Mouse (Mus musculus) neural tube, embryonic 13.5 days (tissue): ENCODE measurements around the gene Fxr2. TPM values are rescaled to one million over a fixed set of nuclear protein-coding genes. Genes with fewer than 3 reads are reported as not detected.
"Not testable (repeated sequence)": the region's sequence is repeated elsewhere in the genome, so short reads cannot be mapped to it uniquely, and the experiment has no call there.

Experiments
- ATAC-seq: fragments of 200-750 bp; cut with Nextera tagmentation; 2 replicates; pipeline ENCODE4 v1.8.0; 2017; ENCODE audit warnings: low read depth, mild to moderate bottlenecking, moderate TSS enrichment, moderate library complexity
- H3K27ac ChIP-seq: fragments of 300-500 bp; sonication (generic); replicated peaks from 2 replicates; pipeline ENCODE4 v1.5.1; 2015; ENCODE audit warnings: moderate library complexity, mild to moderate bottlenecking, inconsistent platforms
- H3K27me3 ChIP-seq: fragments of 300-500 bp; sonication (generic); 2 replicates; pipeline ENCODE4 v1.6.1; 2015; ENCODE audit warnings: mild to moderate bottlenecking, inconsistent platforms
- H3K36me3 ChIP-seq: fragments of 300-500 bp; sonication (generic); 2 replicates; pipeline ENCODE4 v1.6.1; 2015; ENCODE audit warnings: mild to moderate bottlenecking, inconsistent platforms
- H3K4me1 ChIP-seq: fragments of 300-500 bp; sonication (generic); replicated peaks from 2 replicates; pipeline ENCODE4 v1.6.1; 2015; ENCODE audit warnings: inconsistent platforms
- H3K4me2 ChIP-seq: fragments of 300-500 bp; sonication (generic); 2 replicates; pipeline ENCODE4 v1.6.1; 2015; ENCODE audit warnings: inconsistent platforms, mild to moderate bottlenecking, moderate library complexity
- H3K4me3 ChIP-seq: fragments of 300-500 bp; sonication (generic); 2 replicates; pipeline ENCODE4 v1.5.1; 2015; ENCODE audit warnings: mild to moderate bottlenecking, inconsistent platforms
- H3K9ac ChIP-seq: fragments of 300-500 bp; sonication (generic); 2 replicates; pipeline ENCODE4 v1.6.1; 2015; ENCODE audit warnings: moderate library complexity, mild to moderate bottlenecking, inconsistent platforms
- H3K9me3 ChIP-seq: fragments of 300-500 bp; sonication (generic); 2 replicates; pipeline ENCODE4 v1.6.1; 2016; ENCODE audit warnings: inconsistent platforms
- WGBS: fragments of 180-500 bp; shearing (Covaris S2); methylation state at CpG from one replicate; pipeline ENCODE4 v1.1.7; 2015; 5-methylcytosine and 5-hydroxymethylcytosine counted together
- polyA plus RNA-seq: library from polyadenylated mRNA; unstranded; fragments of >200 nt; fragmentation: Nextera tagmentation; extraction: Ambion mirVana; gene quantifications from 2 replicates; pipeline ENCODE4 v1.2.1, GENCODE M21; 2015

The Fxr2 gene
- polyA plus RNA-seq, 1 experiment from 2014 or later, result 55.1 TPM

- WGBS, result 8% methylated on average over 19 of the region's 19 CpGs
- Histone ChIP-seq H3K9me3 (no peaks in the 10 kb centered on the region), H3K36me3 (no peaks in the 10 kb centered on the region), H3K4me3 (no peak overlapping the region), H3K9ac (no peak overlapping the region), H3K4me1 (peaks cover 5% of the 10 kb centered on the region), H3K27ac (no peak overlapping the region), H3K27me3 (peaks cover 12% of the 10 kb centered on the region; the same call in 1 of the 2 replicates), H3K4me2 (peak overlapping the region; percentile 32)
- no peak for ATAC-seq
Measured at GRCm38 (mm10) chr11:69613553-69614256, 19.1 kb upstream of the Fxr2 start.

DNA sequence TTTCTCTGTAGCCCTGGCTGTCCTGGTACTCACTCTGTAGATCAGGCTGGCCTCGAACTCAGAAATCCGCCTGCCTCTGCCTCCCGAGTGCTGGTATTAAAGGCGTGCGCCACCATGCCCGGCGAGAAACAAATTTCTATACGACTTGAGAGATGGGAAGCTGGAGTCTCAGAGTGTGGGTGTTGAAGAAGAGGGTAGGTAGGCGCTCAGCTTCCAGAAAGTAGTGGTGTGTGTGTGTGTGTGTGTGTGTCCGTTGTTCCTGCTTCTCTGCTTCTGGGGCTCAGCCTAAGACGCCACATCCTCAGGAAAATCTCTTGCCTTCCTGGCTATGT lies 18.6 kb upstream of the Fxr2 start:
- H3K4me3 ChIP-seq, H3K36me3 ChIP-seq, ATAC-seq, H3K4me1 ChIP-seq, H3K4me2 ChIP-seq, H3K9me3 ChIP-seq, H3K9ac ChIP-seq, H3K27ac ChIP-seq: not testable (repeated sequence)
- H3K27me3 ChIP-seq, result peaks cover 12% of the 10 kb centered on the region; the same call in 1 of the 2 replicates
- 60% methylated on average over 11 of the region's 11 CpGs for WGBS

GRCm38 (mm10) chr11:69616781-69617180 lies 16.0 kb upstream of the Fxr2 start:
- Histone ChIP-seq H3K36me3 (no peaks in the 10 kb centered on the region), H3K27me3 (peaks cover 12% of the 10 kb centered on the region; the same call in 1 of the 2 replicates)

DNA sequence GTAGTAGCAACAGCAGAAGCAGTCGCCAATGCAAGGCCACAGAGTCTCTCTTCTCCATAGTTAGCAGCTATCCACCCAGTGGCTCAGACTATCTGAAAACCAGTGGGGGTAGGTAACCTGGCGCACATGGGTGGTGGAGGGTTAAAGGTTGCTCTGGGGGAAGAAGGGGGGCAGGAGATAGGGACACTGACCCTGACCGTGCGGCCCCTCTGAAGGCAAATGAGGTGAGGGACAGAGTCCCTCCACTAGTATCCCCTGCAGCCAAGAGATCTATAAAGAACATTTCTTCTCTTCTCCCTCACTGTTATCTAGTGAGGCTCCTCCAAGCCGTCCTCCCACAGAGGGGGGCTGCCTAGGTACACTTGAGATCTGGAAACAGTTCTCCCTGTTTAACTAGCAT lies 15.0 kb upstream of the Fxr2 start, which contains the start of gene Shbg:
TSS of gene Shbg (minus strand) at position 101 of the 400 bp plus-strand sequence.
- no peak within 1 kb of the TSS for H3K4me2 ChIP-seq
- no peak within 1 kb of the TSS for H3K27ac ChIP-seq
- H3K4me1 ChIP-seq, result peaks cover 11% of the 10 kb centered on the region
- no peaks in the 10 kb centered on the region for H3K36me3 ChIP-seq
- ATAC-seq, result no peak
- H3K9ac ChIP-seq, result peak within 1 kb of the TSS; percentile 47; the same call in 1 of the 2 replicates
- WGBS, result 76% methylated on average over 5 of the region's 5 CpGs
- H3K9me3 ChIP-seq, result no peaks in the 10 kb centered on the region
- no peak within 1 kb of the TSS for H3K4me3 ChIP-seq
- peaks cover 12% of the 10 kb centered on the region; the same call in 1 of the 2 replicates for H3K27me3 ChIP-seq

More at GRCm38 (mm10) chr11:69616781-69617180, 16.0 kb upstream of the Fxr2 start:
- Histone ChIP-seq H3K27ac (no peak overlapping the region), H3K4me3 (no peak overlapping the region), H3K9ac (peak overlapping the region; percentile 47; the same call in 1 of the 2 replicates), H3K4me2 (no peak overlapping the region), H3K9me3 (no peaks in the 10 kb centered on the region), H3K4me1 (peaks cover 5% of the 10 kb centered on the region)
- no peak for ATAC-seq
- 54% methylated on average over 10 of the region's 10 CpGs for WGBS

DNA sequence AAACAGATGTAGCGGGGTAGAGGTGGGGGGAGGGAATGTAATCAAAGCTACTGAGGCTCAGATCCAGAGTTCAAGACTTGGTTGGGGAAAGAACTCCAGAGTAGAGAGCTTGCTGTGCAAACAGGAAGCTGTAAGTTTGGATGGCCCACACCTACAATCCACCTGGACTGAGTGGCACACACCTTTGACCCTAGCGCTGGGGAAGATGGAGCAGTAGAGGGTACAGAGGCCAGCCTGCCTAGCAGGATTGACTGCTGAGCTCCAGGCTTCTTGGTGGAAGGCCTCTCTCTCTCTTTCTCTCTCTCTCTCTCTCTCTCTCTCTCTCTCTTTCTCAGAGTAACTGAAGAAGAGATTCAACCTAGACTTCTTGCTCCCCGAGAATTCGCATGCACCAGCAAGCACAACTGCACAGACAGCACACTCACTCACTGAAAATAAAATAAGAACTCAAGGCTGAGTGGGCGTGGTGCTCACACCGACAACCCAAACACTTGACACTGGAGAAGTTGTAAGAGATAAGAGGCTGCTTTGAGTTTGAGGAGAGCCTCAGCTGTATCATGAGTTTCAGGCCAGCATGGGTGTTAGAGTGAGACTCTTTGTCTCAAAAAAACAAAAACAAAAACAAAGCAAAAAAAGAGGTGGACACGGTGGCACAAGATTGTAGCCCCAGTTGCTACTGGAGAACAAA lies 12.3 kb upstream of the Fxr2 start:
- Histone ChIP-seq H3K4me2 (no peak overlapping the region), H3K9me3 (no peaks in the 10 kb centered on the region), H3K4me3 (no peak overlapping the region), H3K4me1 (peaks cover 11% of the 10 kb centered on the region), H3K36me3 (no peaks in the 10 kb centered on the region), H3K27me3 (0 out of 2 replicates have a peak, but pooled peaks cover 5% of the 10 kb centered on the region), H3K27ac (no peak overlapping the region), H3K9ac (no peak overlapping the region)
- WGBS, result 90% methylated on average over 7 of the region's 7 CpGs
- no peak for ATAC-seq

DNA sequence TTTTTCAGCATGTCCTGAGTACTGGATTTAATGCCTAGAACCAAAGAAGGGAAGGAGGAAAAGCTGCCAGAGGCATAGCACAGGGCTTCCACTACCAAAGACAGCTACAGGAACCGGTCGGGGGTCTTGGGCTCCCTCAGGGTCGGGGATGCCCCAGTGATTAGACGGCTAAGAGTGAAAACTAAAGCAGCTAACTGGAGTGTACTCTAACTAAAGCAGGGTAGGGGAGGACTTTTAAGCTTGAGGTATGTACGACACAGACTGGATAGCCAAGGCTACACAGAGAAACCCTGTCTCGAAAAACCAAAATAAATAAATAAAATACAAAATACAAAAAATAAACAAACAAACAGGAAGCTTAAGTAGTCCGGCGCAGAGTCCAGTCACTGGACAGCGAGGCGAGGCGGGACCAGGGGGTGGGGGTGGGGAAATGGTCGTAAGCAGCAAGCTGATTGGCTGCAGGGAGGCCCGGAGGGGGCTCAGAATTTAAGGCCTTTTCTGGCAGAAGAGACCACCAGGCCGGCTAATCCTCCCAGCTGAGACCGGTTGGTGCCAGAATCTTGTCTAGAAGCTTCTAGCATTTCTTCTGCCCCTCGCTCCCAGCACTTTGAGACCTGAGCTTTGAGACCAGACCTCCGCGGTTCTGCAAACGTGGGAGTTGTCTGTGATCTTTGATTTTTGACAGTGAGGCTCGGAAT lies 11.1 kb upstream of the Fxr2 start, which contains the start of gene Sat2:
TSS of gene Sat2 (plus strand) at position 454 of the 698 bp plus-strand sequence.
- no peaks in the 10 kb centered on the region for H3K9me3 ChIP-seq
- H3K4me1 ChIP-seq, result peaks cover 11% of the 10 kb centered on the region
- peak within 1 kb of the TSS; percentile 80 for H3K9ac ChIP-seq
- peak; percentile 81 for ATAC-seq
- peak within 1 kb of the TSS; percentile 82 for H3K4me2 ChIP-seq
- H3K27me3 ChIP-seq, result no peaks in the 10 kb centered on the region
- peak within 1 kb of the TSS; percentile 52 for H3K4me3 ChIP-seq
- H3K27ac ChIP-seq, result peak within 1 kb of the TSS; percentile 84
- no peaks in the 10 kb centered on the region for H3K36me3 ChIP-seq
- WGBS, result 1% methylated on average over 20 of the region's 20 CpGs

DNA sequence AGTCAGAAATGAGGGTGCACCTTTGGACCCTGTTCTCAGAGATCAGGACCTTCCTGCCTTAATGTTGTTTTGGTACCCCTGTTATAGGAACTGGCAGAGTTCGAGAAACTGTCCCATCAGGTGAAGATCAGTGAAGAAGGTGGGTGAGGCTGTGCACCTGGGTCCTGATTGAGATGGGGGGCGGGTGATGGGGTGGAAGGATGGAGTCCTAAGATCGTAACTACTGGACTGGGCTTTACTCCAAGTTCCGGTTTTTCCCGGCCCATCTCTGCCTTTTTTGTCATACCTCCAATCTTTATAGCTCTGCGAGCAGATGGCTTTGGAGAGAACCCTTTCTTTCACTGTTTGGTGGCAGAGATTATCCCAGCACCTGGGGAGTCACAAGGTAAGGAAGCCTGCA lies 10.4 kb upstream of the Fxr2 start:
- no peaks in the 10 kb centered on the region for H3K9me3 ChIP-seq
- H3K4me3 ChIP-seq, result peak overlapping the region; percentile 52
- H3K36me3 ChIP-seq, result no peaks in the 10 kb centered on the region
- peaks cover 11% of the 10 kb centered on the region for H3K4me1 ChIP-seq
- peak overlapping the region; percentile 82 for H3K4me2 ChIP-seq
- WGBS, result 36% methylated on average over 6 of the region's 6 CpGs
- H3K27ac ChIP-seq, result peak overlapping the region; percentile 84
- H3K27me3 ChIP-seq, result no peaks in the 10 kb centered on the region
- ATAC-seq, result 0 out of 2 replicates have a peak, but pooled peaks have one; percentile 28
- peak overlapping the region; percentile 80 for H3K9ac ChIP-seq

DNA sequence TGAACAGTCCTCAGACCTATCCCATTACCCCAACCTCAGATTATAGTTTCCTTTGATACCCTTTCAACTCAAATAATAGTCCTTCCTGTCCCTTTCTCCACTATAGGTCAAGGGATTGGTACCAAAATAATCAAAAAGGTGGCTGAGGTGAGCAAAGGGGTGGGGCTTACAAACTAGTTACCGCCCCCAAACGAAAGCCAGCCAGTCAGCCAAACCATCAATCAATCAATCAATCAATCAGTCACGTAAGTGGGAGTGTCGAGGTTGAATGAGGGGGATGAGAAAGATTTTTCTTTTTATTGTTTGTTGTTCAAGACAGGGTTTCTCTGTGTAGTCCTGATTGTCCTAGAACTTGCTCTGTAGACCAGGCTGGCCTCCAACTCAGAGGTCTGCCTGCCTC lies 9.8 kb upstream of the Fxr2 start:
- Histone ChIP-seq H3K27ac (no peak overlapping the region), H3K4me3 (peak overlapping the region; percentile 52), H3K4me1 (peaks cover 11% of the 10 kb centered on the region), H3K36me3 (no peaks in the 10 kb centered on the region), H3K9me3 (no peaks in the 10 kb centered on the region), H3K9ac (peak overlapping the region; percentile 80), H3K4me2 (peak overlapping the region; percentile 82), H3K27me3 (no peaks in the 10 kb centered on the region)
- ATAC-seq, result no peak
- 58% methylated on average over 4 of the region's 4 CpGs for WGBS

GRCm38 (mm10) chr11:69624339-69624738 lies 8.5 kb upstream of the Fxr2 start:
- not testable (repeated sequence) for H3K9ac ChIP-seq
- WGBS, result 88% methylated on average over 2 of the region's 2 CpGs

GRCm38 (mm10) chr11:69628286-69628685 lies 4.5 kb upstream of the Fxr2 start:
- Histone ChIP-seq H3K4me3 (no peak overlapping the region), H3K9ac (no peak overlapping the region), H3K4me1 (peaks cover 6% of the 10 kb centered on the region; the same call in 1 of the 2 replicates), H3K36me3 (no peaks in the 10 kb centered on the region), H3K27ac (no peak overlapping the region), H3K27me3 (no peaks in the 10 kb centered on the region), H3K9me3 (no peaks in the 10 kb centered on the region), H3K4me2 (no peak overlapping the region)
- 32% methylated on average over 6 of the region's 6 CpGs for WGBS
- ATAC-seq, result no peak

More at GRCm38 (mm10) chr11:69624339-69624738, 8.5 kb upstream of the Fxr2 start:
- not testable (repeated sequence) for H3K4me2 ChIP-seq, H3K27ac ChIP-seq, ATAC-seq, H3K9me3 ChIP-seq, H3K27me3 ChIP-seq, H3K4me3 ChIP-seq, H3K36me3 ChIP-seq
- peaks cover 11% of the 10 kb centered on the region for H3K4me1 ChIP-seq

- Histone ChIP-seq H3K4me1 (peaks cover 18% of the 10 kb centered on the region), H3K36me3 (no peaks in the 10 kb centered on the region), H3K9ac (no peak overlapping the region), H3K27me3 (no peaks in the 10 kb centered on the region), H3K9me3 (no peaks in the 10 kb centered on the region), H3K27ac (no peak overlapping the region), H3K4me3 (no peak overlapping the region), H3K4me2 (no peak overlapping the region)
- WGBS, result 70% methylated on average over 1 of the region's 1 CpGs
- ATAC-seq, result no peak
Measured at GRCm38 (mm10) chr11:69629802-69630201, 3.0 kb upstream of the Fxr2 start.
